Mouse (Mus musculus) layer of hippocampus, postnatal 25 days (tissue): ENCODE data around the gene Rrbp1. TPM values are rescaled to one million over a fixed set of nuclear protein-coding genes. Genes with fewer than 3 reads are reported as not detected.

Experiments
- DNase-seq, 2 experiments: peaks; one replicate each; pipeline ENCODE4 v3.0.0; 2022; ENCODE audit warnings: mixed read lengths in 2 of 2, low spot score in 1 of 2; ENCODE audit errors: extremely low spot score in 1 of 2
- total RNA-seq, 2 experiments: library from RNA; stranded (reverse); gene quantifications; 2 replicates each; pipeline ENCODE4 v1.2.3; 2021

Rrbp1 gene
- total RNA-seq, 2 experiments from 2014 or later: 61.6 to 72.9 TPM

DNA sequence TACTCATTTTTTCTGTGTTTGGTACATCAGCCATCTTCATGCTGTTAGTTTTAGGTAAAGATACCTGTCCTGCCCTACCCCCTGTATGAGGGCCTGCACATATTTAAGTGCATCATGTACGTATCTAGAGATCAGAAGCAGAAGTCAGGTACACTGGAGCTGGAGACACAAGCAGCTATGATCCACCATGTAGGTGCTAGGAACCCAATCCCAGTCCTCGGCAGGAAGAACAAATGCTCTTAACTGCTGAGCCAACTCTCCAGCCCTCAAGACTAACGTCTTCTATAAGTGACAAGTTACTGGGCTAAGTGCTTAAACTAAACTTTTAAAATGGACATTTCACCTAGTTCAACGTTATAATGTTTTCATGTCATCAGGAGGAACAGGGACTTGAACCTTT, 3.9 kb downstream of the Rrbp1 start:
- DNase-seq: no peak

DNA sequence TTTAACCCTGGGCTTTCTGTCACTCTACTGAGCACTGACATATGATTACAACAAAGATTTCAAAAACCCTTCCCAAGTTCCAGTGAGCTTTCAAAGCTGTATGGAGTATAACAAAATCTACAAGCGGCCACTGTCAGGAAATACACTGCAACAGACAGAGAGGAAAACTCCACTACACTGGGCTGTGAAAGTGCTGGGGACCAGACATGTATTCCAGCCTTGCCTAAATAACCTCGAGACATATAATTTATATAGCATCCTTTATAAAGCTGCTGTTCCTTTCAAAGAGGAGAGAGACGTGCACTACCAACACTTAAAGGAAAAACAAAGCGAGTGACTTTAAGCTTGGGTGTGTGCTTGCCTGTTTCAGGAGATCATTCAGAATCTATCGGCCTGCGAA, 4.4 kb downstream of the Rrbp1 start:
- DNase-seq: no peak

DNA sequence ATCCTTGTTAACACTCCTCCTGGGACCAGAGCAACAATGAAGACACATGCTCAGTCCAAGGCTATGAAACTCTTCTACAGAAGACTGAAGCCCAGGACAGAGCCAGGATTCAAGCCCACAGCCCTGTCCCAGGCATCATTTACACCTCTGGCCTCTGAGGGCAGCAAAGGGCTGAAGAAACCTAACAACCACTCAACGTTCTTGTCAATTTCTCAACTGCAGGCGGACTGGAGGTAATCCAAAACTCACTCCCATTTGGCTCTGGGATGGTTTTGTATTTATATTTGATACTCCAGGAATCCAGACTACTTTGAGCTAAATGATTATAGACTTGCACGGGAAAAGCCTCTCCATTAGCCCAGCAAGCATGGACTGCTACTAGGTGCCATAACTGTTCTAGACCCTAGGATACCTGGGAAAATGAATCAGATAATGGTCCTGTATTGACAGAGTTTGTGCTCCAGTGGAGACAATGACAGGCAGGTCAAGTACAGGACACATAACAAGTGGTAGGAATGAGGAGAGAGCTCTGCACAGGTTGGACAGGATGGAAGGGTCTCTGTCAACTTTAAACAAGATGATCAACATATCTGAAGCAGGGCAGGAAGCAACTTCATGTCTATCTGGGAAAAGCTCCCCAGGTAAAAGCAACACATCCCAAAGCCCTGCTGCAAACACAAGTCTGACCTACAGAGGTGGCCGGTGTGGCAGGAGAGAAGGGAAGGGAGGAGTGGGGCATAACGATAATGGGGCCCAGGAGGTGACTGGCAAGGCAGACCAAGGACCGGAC, 5.7 kb downstream of the Rrbp1 start:
- no peak for DNase-seq

DNA sequence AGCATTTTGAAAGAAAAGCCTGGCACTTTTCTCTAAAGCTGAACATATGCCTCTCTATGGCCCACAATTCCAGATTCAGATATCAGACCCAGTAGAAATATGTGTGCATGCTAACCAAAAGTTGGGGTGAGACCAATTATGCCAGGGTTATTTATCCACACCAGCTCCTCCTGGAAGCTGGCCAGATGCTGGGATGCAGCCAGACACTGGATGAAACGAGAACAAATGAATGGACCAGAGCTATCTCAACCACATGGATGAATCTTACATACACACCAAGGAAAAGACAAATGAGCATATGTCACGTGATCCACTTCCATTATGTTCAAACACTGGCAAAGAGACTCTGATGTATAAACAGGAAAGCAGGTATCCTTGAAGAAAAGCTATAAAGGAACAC, 7.5 kb downstream of the Rrbp1 start:
- no peak for DNase-seq

DNA sequence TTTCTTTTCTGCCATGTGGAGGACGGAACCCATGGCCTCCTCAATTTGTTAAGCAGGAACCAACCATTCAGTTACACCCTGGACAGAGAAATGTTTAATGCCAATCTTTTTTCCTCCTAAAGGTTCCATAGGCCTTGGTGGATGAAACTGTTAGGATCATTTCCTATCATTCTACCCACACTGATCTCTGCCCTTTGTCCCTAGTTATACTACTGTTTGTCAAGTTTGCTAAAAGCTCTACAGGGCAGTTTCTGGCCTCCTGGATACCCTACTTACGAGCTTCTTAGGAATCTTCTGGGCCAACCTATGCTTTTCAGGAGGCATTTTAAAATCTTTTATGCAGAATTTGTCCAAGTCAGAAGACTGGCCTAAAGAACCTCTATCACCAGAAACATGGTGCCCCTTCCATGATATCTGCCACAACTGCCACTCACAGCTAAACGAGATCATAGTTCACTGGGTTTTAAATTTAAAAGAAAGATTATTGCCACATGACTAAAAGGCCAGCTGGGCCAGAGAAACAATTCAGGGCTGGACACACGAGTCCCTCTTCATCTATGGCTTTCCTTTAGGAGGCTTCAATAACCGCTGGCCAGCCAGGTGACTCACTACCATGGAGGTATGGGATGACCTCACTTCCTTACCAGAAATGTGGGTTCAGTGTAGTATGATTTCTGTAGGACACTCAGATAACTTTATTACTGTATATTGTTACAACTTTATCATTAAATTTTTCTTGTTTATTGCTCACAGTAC, 8.7 kb downstream of the Rrbp1 start:
- no peak for DNase-seq

DNA sequence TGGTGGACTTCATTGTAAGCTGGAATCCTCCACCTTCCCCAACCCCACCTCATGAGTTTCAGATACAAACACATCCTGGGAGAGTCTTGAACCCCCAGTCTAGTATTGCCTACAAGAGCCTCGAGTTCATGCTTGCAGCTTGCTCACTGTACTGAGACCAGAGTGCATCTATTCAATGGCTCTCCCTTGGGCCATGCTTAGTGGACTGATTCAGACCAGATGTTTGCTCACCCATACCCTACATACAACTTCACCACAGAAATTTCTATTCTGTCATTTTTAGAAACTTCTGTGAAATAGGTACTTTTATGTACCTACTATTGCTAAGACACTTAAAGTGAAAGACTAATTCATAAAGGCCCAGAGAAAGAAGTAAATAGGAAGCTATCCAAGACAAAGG, 18.1 kb downstream of the Rrbp1 start:
- no peak for DNase-seq

DNA sequence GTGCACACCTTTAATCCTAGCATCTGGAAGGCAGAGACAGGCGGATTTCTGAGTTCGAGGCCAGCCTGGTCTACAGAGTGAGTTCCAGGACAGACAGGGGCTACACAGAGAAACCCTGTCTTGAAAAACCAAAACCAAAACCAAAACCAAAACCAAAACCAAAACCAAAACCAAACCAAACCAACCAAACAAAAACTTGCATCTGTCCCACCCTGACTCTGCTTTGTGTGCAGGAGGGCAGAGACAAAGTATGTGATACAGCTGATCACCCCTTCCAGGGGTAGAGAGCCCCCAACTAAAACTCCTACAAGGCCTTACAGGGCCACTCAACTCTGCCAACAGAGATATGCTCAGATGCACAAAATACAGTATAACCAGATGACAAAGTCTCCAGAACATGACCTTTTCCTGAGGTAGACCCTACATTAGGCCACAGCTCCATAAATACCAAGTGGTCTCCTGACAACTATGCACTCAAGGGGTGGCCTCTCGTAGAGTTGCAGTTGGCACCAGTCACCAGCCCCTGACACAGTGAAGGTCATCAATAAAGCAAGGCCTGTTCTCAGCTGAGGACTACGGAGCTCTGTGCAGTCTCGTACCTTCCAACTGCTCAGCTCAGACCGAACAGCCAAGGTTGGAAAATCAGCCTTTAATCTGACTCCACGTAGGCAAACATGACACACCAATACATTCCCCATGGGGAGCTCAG, 18.9 kb downstream of the Rrbp1 start:
- no peak for DNase-seq

DNA sequence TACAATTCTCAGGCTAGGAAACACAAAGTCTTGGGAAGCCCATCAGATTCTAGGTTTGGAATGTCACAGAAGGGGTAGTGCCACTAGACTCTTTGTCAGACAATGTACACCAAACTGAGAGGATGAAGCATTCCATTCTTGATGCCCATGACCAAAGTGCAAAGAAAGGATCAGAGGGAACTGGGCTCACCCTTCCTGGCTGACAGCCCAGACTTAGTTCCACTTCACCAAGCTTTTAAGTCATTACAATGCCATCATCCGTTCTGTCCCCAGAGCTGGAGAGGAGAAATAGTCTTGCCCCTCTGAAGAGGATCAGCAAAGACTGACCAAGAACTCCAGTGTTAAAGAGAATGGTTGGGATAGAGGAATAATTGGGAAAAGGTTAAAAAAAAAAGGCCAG, 20.1 kb downstream of the Rrbp1 start:
- no peak for DNase-seq

DNA sequence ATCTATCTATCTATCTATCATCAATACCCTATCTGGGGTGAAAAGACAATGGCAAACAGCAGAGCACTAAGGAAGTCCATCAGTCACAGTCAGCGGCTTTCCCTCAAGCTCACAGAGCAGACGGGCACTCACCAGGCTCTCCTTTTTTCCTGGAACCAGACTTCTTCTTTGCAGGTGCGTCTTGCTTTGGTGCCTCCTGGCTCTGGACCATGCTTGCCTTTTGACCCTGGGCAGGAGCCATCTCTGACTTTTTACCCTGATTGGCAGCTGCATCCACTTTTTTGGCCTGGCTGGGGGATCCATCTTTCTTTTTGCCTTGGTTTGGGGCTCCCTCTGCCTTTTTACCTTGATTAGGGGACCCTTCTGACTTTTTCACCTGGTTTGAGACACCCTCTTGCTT, 23.0 kb downstream of the Rrbp1 start:
- DNase-seq: no peak

DNA sequence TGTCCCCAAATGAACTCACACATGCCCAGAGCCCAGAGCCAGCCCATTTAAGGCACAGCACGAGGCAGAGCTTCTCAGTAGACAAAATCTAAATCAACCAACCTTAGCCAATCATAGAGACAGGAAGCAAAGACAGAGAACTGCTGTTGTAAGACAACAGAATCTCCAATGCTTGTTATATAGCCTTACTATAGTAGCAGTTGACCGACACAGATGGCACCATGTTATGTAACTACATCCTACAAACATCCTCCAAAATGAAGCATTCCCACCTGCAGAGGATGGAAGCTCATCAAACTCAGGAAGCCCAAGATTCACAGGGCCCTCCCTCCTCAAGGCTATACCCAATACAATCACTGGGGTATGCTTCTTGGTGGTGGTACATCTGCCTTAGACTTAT, 23.6 kb downstream of the Rrbp1 start:
- DNase-seq: no peak

DNA sequence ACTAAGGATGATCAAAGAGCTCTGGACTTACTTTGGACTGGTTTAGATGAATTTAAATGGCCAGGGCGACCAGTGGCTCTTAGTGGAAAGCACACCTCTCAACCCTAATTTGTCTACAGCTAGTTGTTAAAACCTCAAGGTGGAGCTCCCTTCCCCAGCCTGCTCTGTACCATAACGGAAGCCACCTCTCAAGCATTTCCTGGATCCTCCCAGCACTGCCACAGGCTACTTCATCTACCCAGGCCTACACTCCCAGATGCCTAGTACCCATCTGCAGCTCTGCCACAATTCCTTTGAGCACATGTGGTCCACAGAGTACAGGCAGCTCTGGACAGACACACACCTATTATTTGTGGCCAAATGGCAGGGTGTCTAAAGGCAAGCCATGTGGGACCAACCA, 27.6 kb downstream of the Rrbp1 start:
- DNase-seq: no peak

DNA sequence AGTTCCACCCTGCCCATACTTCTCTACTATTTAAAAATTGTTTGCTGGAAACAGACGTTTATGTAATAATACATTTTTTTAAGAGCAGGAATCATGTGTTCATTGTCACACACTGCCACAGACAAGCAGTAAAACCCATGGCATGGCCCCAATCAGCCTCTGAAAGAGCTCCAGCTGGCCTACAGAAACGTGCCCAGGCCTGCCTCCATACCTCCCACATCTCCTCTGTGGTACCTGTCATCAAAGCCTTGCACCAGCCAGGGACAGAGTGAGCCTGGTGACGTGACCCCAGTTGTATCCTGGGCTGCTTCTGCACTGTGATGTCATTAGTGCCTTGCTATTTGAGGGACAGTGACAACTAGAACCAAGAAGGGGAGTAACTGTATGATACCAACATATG, 28.2 kb downstream of the Rrbp1 start:
- no peak for DNase-seq

DNA sequence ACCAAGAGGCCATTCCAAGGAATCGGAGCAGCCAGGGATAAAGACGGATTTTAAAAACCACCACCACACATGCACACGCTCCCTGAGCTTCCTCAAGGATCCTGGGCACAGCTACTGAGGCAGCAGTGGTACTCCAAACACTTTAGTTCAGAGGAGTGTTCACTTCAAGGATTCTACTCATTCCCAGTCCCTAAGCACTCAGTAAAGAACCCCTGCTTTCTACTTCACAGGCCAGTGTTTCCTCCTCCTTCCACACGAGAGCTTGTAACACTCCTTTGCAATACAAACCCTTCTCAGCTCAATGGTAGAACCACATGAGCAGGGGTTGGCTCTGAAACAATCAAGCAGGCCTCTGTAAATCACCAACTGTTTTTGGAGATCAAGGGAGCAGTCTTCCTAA, 28.9 kb downstream of the Rrbp1 start:
- DNase-seq: no peak

DNA sequence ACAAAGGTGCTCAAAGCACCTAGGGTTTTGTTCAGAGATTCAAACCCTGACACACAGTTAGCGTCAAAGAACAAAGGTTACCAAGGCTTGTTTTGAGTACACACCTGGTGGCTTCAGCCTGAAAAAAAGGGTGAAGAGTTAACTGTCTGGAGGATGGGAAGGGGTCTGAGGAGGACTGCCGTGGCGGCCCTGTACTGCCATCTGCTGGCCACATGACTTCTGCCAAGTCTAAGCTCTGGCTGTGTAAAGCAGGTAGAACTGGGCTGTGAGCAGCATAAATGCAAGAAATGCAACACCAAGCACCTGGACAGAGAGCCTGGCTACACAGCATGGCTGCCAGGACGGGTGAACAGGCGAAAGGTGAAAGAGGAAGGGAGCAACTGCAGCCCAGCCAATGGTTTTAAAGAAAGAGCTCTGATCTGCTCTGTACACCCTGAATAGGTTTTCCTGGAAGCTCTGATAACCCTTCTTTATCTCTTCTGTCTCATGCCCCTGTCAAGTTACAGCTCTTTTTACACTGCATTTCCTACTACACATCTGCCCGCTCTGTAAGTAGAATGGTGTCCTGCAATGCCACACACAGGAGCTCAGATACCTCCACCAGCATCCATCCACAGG, 30.2 kb downstream of the Rrbp1 start:
- DNase-seq: peak; percentile 45 to 85

DNA sequence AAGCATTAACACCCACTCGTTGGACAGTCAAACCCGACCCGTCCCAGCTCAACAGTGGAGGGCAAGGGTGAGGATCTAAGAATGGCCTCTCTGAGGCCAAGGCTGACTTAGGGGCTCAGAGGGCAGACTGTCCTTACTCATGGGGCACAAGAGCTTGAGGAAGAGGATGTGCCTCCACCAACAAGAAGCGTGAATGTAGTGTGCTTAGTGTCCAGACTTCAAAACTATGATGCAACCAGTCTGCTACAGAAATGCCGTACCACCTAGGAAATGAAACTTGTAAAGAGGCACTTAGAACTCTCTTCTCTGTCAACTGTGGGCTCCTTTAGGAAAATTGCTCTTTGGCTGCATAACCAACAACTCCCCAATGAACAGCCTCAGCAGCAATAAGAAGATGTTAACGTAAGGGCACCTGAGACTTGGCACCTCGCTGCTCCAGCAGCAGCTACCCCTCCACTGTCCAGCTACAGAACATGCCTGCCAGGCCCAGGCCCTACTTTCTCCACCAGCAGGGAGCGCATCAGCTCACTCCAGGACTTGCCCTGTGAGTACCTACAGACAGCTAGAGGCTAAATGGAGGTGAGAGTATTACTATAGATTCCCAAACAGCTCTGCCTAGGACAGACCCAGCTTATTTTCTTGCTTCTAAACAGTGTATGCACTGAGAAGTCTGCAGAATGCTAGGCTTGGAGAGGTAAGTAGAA, 32.5 kb downstream of the Rrbp1 start:
- DNase-seq: no peak

DNA sequence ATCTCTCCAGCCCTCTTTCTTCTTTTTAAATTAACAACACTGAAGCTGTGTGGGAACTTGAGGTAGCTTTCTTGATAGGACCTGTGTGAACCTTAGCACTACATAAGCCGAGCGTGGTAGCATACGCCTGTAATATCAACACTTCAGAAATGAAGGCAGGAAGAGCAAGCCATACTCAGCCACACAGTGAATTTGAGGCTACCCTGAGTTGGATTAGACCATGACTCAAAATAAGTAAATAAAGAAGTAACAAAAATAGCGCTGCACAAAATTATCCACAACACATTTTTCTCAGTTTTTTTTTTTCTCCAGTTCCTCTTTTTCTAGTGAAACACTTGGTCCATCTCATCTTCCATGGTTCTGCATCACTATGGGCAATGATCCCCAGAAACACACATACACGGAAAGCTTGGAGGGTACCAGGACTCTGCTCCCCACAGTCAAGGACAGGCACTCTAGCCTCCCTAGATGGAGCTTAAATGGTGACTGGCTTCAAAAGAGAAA, 35.9 kb downstream of the Rrbp1 start:
- DNase-seq: no peak

DNA sequence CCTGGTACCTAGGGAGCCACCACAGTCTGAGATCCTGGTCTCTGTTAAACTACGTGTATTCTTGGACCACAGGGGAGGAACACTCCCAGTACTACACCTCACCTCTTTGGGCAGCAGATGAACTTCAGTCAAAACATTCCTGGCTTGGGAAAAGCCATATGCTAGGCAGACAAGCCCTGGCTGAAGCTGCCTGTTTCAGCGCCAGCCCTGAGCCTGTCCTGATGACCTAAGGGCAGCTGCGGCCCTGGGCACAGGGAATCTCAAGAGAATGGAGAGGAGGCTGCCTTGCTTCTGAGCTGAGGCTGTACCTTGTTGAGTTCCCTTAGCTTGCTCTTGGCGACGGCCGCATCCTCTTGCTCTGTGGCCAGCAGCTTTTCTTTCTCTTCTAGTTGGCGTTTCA, 37.9 kb downstream of the Rrbp1 start:
- DNase-seq: no peak

DNA sequence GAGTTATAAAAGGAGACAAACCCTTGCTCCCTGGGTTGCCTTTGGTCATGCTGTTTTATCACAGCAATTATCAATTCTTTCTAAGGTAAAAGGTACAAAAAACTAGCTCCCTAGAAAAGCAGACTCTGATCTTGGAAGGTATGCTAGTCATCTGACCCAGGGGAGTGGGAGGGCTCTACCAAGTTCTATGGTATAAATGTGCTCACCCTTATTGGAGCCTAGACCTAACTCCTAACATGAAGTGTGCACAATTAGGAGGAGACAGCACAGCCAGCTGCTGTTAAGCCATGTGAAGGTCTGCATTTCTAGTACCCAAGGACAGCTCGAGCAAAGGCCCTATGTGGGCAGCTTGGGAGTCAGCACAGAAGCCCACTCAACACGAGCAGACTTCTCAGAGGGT, 39.2 kb downstream of the Rrbp1 start:
- DNase-seq: no peak

DNA sequence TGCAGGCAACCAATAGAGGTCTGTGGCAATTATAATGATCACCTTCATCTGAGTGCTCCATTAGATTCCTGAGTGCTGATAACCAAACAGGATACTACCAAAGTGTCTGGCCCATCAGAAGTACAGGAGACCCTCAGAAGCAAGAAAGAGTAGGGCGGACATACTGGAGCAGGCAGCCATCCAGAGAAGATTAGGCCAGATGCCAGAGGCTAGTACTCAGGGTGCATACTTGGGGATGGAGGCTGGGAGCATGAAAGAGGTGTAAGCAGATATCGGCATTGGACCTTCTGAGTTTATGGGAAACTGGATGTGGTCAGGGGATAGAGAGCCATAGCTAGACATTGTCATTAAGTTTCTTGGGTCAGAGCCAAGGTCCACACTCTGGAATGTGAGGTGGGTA, 40.2 kb downstream of the Rrbp1 start:
- DNase-seq: no peak

DNA sequence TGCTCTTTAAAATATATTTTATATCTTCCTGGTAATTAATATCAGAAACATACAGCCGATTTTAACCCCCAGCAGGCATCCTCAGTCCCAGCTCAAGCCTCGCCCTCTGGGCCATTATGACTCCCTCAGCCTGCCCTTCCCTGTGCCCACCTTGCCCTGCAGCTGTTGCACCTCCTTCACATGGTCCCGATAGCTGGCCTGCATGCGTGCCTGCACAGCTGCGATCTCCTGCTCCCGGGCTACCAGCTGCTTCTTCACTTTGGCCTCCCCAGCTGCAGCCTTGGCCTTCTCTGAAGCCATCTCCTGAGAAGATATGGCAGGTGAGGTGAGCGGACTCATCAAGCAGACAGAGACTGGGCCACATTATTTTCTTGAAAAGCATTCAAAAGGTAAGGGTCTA, 41.8 kb downstream of the Rrbp1 start:
- no peak for DNase-seq
